Mouse (Mus musculus) liver, embryonic 11.5 days (tissue): ENCODE measurements around the gene Pde8b. TPM values are rescaled to one million over a fixed set of nuclear protein-coding genes. Genes with fewer than 3 reads are reported as not detected.

Source experiments
- ATAC-seq: fragments of 200-750 bp; cut with Nextera tagmentation; replicated peaks from 2 replicates; pipeline ENCODE4 v1.8.0; 2017; ENCODE audit warnings: moderate number of reproducible peaks, mild to moderate bottlenecking, moderate TSS enrichment, moderate library complexity; ENCODE audit not compliant: low FRiP score
- DNase-seq: peaks from one replicate; pipeline ENCODE4 v3.0.0-alpha.2; 2017; ENCODE audit warnings: low spot score
- H3K27ac ChIP-seq: fragments of 300-500 bp; sonication (generic); 2 replicates; pipeline ENCODE4 v1.5.1; 2014; ENCODE audit warnings: mild to moderate bottlenecking, low read depth, low read length, control low read depth
- H3K27me3 ChIP-seq: fragments of 300-500 bp; sonication (generic); replicated peaks from 2 replicates; pipeline ENCODE4 v1.6.1; 2014; ENCODE audit warnings: low read length, mixed read lengths; ENCODE audit not compliant: control insufficient read depth, insufficient read depth
- H3K36me3 ChIP-seq: fragments of 300-500 bp; sonication (generic); 2 replicates; pipeline ENCODE4 v1.6.1; 2014; ENCODE audit warnings: mild to moderate bottlenecking, low read length, moderate library complexity, mixed read lengths; ENCODE audit not compliant: control insufficient read depth, insufficient read depth
- H3K4me1 ChIP-seq: fragments of 300-500 bp; sonication (generic); replicated peaks from 2 replicates; pipeline ENCODE4 v1.6.1; 2014; ENCODE audit warnings: low read length, mixed read lengths; ENCODE audit not compliant: control insufficient read depth, insufficient read depth
- H3K4me2 ChIP-seq: fragments of 300-500 bp; sonication (generic); 2 replicates; pipeline ENCODE4 v1.6.1; 2014; ENCODE audit warnings: mild to moderate bottlenecking, control low read depth, moderate library complexity
- H3K4me3 ChIP-seq: fragments of 300-500 bp; sonication (generic); 2 replicates; pipeline ENCODE4 v1.5.1; 2014; ENCODE audit warnings: low read depth, low read length, control low read depth
- H3K9ac ChIP-seq: fragments of 300-500 bp; sonication (generic); 2 replicates; pipeline ENCODE4 v1.6.1; 2014; ENCODE audit warnings: low read depth, low read length, control low read depth
- H3K9me3 ChIP-seq: fragments of 300-500 bp; sonication (generic); 2 replicates; pipeline ENCODE4 v1.6.1; 2016; ENCODE audit warnings: low read length, inconsistent platforms, mixed read lengths; ENCODE audit not compliant: control insufficient read depth
- WGBS: fragments of 180-500 bp; shearing (Covaris S2); extraction: QIAGEN DNeasy Blood & Tissue Kit; methylation state at CpG from one replicate; pipeline ENCODE4 v1.1.7; 2014; 5-methylcytosine and 5-hydroxymethylcytosine counted together
- polyA plus RNA-seq: library from polyadenylated mRNA; unstranded; fragments of >200 nt; fragmentation: Nextera tagmentation; extraction: Ambion mirVana; gene quantifications from 2 replicates; pipeline ENCODE4 v1.2.1, GENCODE M21; 2014

The Pde8b gene
- polyA plus RNA-seq, 1 experiment from 2014 or later = 0.73 TPM

- Histone ChIP-seq H3K27me3 (no peaks in the 10 kb centered on the region), H3K9me3 (no peaks in the 10 kb centered on the region)
- ATAC-seq = no peak
These were observed 105.4 kb downstream of the Pde8b start for GRCm38 (mm10) chr13:95144746-95145145.

GRCm38 (mm10) chr13:95140460-95141079 is 109.6 kb downstream of the Pde8b start:
- Histone ChIP-seq H3K9ac (no peak overlapping the region), H3K9me3 (no peaks in the 10 kb centered on the region), H3K4me2 (no peak overlapping the region), H3K27ac (no peak overlapping the region), H3K4me3 (no peak overlapping the region), H3K27me3 (no peaks in the 10 kb centered on the region), H3K36me3 (no peaks in the 10 kb centered on the region), H3K4me1 (no peaks in the 10 kb centered on the region)
- DNase-seq (no peak), ATAC-seq (no peak)
- 72% methylated on average over 4 of the region's 4 CpGs for WGBS

More at GRCm38 (mm10) chr13:95144746-95145145, 105.4 kb downstream of the Pde8b start:
- H3K9ac ChIP-seq = no peak overlapping the region
- H3K4me2 ChIP-seq = no peak overlapping the region
- no peak for DNase-seq
- no peak overlapping the region for H3K27ac ChIP-seq
- no peaks in the 10 kb centered on the region for H3K4me1 ChIP-seq
- H3K36me3 ChIP-seq = no peaks in the 10 kb centered on the region
- no peak overlapping the region for H3K4me3 ChIP-seq

GRCm38 (mm10) chr13:95135326-95136150 is 114.6 kb downstream of the Pde8b start:
- ATAC-seq = no peak
- Histone ChIP-seq H3K9me3 (no peaks in the 10 kb centered on the region), H3K9ac (no peak overlapping the region), H3K36me3 (no peaks in the 10 kb centered on the region), H3K27me3 (no peaks in the 10 kb centered on the region), H3K4me2 (no peak overlapping the region), H3K27ac (no peak overlapping the region), H3K4me1 (no peaks in the 10 kb centered on the region), H3K4me3 (no peak overlapping the region)
- no peak for DNase-seq
- WGBS = 81% methylated on average over 7 of the region's 7 CpGs

GRCm38 (mm10) chr13:95131848-95132247 is 118.3 kb downstream of the Pde8b start:
- H3K27ac ChIP-seq = no peak overlapping the region
- H3K9me3 ChIP-seq = no peaks in the 10 kb centered on the region
- no peaks in the 10 kb centered on the region for H3K36me3 ChIP-seq
- H3K4me1 ChIP-seq = no peaks in the 10 kb centered on the region
- ATAC-seq (no peak), DNase-seq (no peak)
- H3K9ac ChIP-seq = no peak overlapping the region
- H3K27me3 ChIP-seq = no peaks in the 10 kb centered on the region
- H3K4me3 ChIP-seq = no peak overlapping the region
- no peak overlapping the region for H3K4me2 ChIP-seq
- 77% methylated on average over 4 of the region's 4 CpGs for WGBS

GRCm38 (mm10) chr13:95131041-95131440 is 119.1 kb downstream of the Pde8b start:
- WGBS = 64% methylated on average over 1 of the region's 1 CpGs
- ATAC-seq = no peak
- Histone ChIP-seq H3K27ac (no peak overlapping the region), H3K9me3 (no peaks in the 10 kb centered on the region), H3K27me3 (no peaks in the 10 kb centered on the region), H3K4me1 (no peaks in the 10 kb centered on the region), H3K36me3 (no peaks in the 10 kb centered on the region), H3K4me3 (no peak overlapping the region), H3K9ac (no peak overlapping the region), H3K4me2 (no peak overlapping the region)
- no peak for DNase-seq

- no peak overlapping the region for H3K4me2 ChIP-seq
- H3K27ac ChIP-seq = no peak overlapping the region
- ATAC-seq (no peak), DNase-seq (no peak)
- H3K4me3 ChIP-seq = no peak overlapping the region
- no peaks in the 10 kb centered on the region for H3K9me3 ChIP-seq
- H3K27me3 ChIP-seq = no peaks in the 10 kb centered on the region
- H3K4me1 ChIP-seq = no peaks in the 10 kb centered on the region
- H3K9ac ChIP-seq = no peak overlapping the region
- WGBS = 77% methylated on average over 10 of the region's 10 CpGs
- H3K36me3 ChIP-seq = no peaks in the 10 kb centered on the region
These were observed 122.8 kb downstream of the Pde8b start for GRCm38 (mm10) chr13:95127288-95127687.

GRCm38 (mm10) chr13:95126801-95127200 is 123.3 kb downstream of the Pde8b start:
- no peak for ATAC-seq
- Histone ChIP-seq H3K4me3 (no peak overlapping the region), H3K27ac (no peak overlapping the region), H3K4me2 (no peak overlapping the region), H3K4me1 (no peaks in the 10 kb centered on the region), H3K9ac (no peak overlapping the region), H3K9me3 (no peaks in the 10 kb centered on the region), H3K27me3 (no peaks in the 10 kb centered on the region), H3K36me3 (no peaks in the 10 kb centered on the region)
- 85% methylated on average over 10 of the region's 10 CpGs for WGBS
- no peak for DNase-seq

- Histone ChIP-seq H3K4me2 (no peak overlapping the region), H3K4me1 (no peaks in the 10 kb centered on the region), H3K4me3 (no peak overlapping the region), H3K36me3 (no peaks in the 10 kb centered on the region), H3K9ac (no peak overlapping the region), H3K27ac (no peak overlapping the region), H3K9me3 (no peaks in the 10 kb centered on the region), H3K27me3 (no peaks in the 10 kb centered on the region)
- ATAC-seq (no peak), DNase-seq (no peak)
- WGBS = 84% methylated on average over 4 of the region's 4 CpGs
These were observed 124.5 kb downstream of the Pde8b start for GRCm38 (mm10) chr13:95125546-95126215.
